Mouse (Mus musculus) hindbrain, embryonic 14.5 days (tissue): Measurements from ENCODE around the gene Elavl1. TPM values are rescaled to one million over a fixed set of nuclear protein-coding genes. Genes with fewer than 3 reads are reported as not detected.
A peak's percentile ranks its signal among the peaks of the same experiment; 100 is the strongest.

Source experiments
- ATAC-seq: fragments of 200-750 bp; cut with Nextera tagmentation; 2 replicates; pipeline ENCODE4 v1.8.0; 2017; ENCODE audit warnings: moderate number of reproducible peaks, mild to moderate bottlenecking, moderate TSS enrichment, moderate library complexity; ENCODE audit not compliant: low FRiP score
- DNase-seq: peaks from one replicate; pipeline ENCODE4 v3.0.0-alpha.2; 2015; ENCODE audit warnings: low spot score
- H3K27ac ChIP-seq: fragments of 300-500 bp; sonication (generic); 2 replicates; pipeline ENCODE4 v1.5.1; 2014; ENCODE audit warnings: mild to moderate bottlenecking, moderate library complexity
- H3K27me3 ChIP-seq: fragments of 300-500 bp; sonication (generic); 2 replicates; pipeline ENCODE4 v1.6.1; 2014; ENCODE audit warnings: mild to moderate bottlenecking, low read length, mixed read lengths; ENCODE audit not compliant: control insufficient read depth, insufficient read depth
- H3K36me3 ChIP-seq: fragments of 300-500 bp; sonication (generic); replicated peaks from 2 replicates; pipeline ENCODE4 v1.6.1; 2014; ENCODE audit not compliant: control insufficient read depth, insufficient read depth
- H3K4me1 ChIP-seq: fragments of 300-500 bp; sonication (generic); replicated peaks from 2 replicates; pipeline ENCODE4 v1.6.1; 2014; ENCODE audit warnings: antibody characterized with exemption, low read length, mixed read lengths; ENCODE audit not compliant: control insufficient read depth, insufficient read depth
- H3K4me2 ChIP-seq: fragments of 300-500 bp; sonication (generic); replicated peaks from 2 replicates; pipeline ENCODE4 v1.6.1; 2014; ENCODE audit warnings: mild to moderate bottlenecking, moderate library complexity
- H3K4me3 ChIP-seq: fragments of 300-500 bp; sonication (generic); replicated peaks from 2 replicates; pipeline ENCODE4 v1.5.1; 2014; ENCODE audit warnings: mild to moderate bottlenecking, low read length
- H3K9ac ChIP-seq: fragments of 300-500 bp; sonication (generic); 2 replicates; pipeline ENCODE4 v1.6.1; 2014
- H3K9me3 ChIP-seq: fragments of 300-500 bp; sonication (generic); 2 replicates; pipeline ENCODE4 v1.6.1; 2016; ENCODE audit warnings: low read length; ENCODE audit not compliant: control insufficient read depth
- WGBS: fragments of 180-500 bp; shearing (Covaris S2); extraction: QIAGEN DNeasy Blood & Tissue Kit; methylation state at CpG from one replicate; pipeline ENCODE4 v1.1.7; 2014; 5-methylcytosine and 5-hydroxymethylcytosine counted together
- polyA plus RNA-seq: library from polyadenylated mRNA; unstranded; fragments of >200 nt; fragmentation: Nextera tagmentation; extraction: Ambion mirVana; gene quantifications from 2 replicates; pipeline ENCODE4 v1.2.1, GENCODE M21; 2014

Elavl1 gene
- polyA plus RNA-seq: 114 and 134 TPM in 2 replicates

DNA sequence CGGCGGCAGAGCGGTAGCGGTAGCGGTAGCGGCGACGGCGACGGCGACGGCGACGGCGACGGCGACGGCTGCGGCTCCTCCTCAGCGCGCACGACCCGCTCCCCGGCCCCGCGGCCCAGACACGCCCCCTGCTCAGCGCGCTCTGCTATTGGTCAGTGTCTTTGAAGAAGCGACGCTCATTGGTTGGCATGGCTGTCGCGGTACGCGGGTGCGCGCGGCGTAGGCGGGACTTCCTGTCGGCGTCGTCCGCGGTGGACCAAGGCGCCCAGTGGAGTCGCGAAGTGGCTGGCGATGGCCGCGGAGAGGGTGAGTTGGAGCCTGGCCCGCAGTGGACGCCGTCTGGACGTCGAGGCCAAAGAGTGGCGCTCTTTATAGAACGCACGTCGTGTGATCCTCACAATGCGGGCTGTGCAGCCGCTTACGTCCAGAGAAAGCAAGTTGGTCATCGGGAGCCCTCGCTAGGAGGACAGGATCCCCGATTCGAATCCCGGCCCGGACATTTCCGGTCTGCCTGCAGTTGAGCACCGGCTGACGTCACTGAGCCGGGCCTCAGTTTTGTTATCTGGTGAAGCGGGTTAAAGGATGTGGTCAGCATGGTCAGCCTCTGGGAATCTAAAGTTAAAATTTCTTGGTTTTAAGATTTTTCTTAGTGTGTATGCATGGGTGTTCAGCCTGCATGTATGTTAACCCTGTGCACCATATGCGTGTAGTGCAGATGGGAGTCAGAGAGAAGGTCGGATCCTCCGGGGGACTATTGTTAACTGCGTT, at the start of gene Elavl1, which contains the start of gene Ccl25:
TSS of gene Elavl1 (minus strand) at position 431 of the 768 bp plus-strand sequence.
TSS of gene Ccl25 (plus strand) at position 228 of the 768 bp plus-strand sequence.
- peak within 1 kb of the TSS; percentile 91 for H3K4me3 ChIP-seq
- peak; percentile 99 for ATAC-seq
- no peaks in the 10 kb centered on the region for H3K9me3 ChIP-seq
- H3K36me3 ChIP-seq: peaks cover 47% of the 10 kb centered on the region
- WGBS: under 1% methylated on average over 77 of the region's 78 CpGs
- peak within 1 kb of the TSS; percentile 79 for H3K27ac ChIP-seq
- H3K4me2 ChIP-seq: peak within 1 kb of the TSS; percentile 95
- H3K9ac ChIP-seq: peak within 1 kb of the TSS; percentile 95
- H3K27me3 ChIP-seq: no peaks in the 10 kb centered on the region
- H3K4me1 ChIP-seq: peaks cover 32% of the 10 kb centered on the region
- DNase-seq: peak; percentile 98

DNA sequence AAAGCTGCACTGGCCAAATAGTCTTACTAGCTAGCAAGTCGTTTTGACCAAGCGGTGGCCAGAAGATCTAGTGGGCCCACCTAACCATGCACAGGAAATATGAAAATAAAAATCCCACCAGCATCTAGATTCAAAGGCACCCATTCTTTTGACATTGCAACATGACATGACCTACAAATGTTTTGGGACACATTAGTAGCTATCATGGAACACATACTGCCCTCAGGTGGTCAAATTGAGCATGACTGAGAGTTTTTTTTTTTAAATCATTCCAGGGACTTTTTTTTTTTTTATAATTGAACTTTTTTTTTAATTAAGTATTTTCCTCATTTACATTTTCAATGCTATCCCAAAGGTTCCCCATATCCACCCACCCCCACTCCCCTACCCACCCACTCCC, 47.4 kb upstream of the Elavl1 start:
- no peak for ATAC-seq

DNA sequence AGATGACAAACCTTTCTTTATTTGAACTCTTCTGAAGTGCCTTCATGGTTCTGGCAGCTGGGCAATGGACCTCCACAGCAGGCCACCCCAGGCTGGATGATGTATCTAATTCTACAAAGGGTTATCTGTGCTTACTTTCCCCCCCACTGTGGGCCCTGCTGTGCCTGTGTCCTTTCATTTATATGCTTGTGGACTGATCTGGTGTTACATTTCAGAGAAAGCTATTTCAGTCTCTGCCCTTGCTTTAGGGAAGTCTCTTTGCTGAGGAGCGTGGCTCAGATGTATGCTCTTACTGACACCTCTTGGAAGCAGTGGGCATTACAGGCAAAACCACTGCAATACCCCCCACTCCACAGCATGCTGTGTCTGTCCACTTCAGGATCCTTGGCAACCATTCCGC, 44.9 kb upstream of the Elavl1 start:
- H3K27me3 ChIP-seq: no peaks in the 10 kb centered on the region
- H3K9ac ChIP-seq: no peak overlapping the region
- no peak for ATAC-seq
- H3K4me3 ChIP-seq: no peak overlapping the region
- H3K4me1 ChIP-seq: no peaks in the 10 kb centered on the region
- no peaks in the 10 kb centered on the region for H3K9me3 ChIP-seq
- no peak overlapping the region for H3K27ac ChIP-seq
- WGBS: 33% methylated on average over 2 of the region's 2 CpGs
- H3K4me2 ChIP-seq: no peak overlapping the region
- no peaks in the 10 kb centered on the region for H3K36me3 ChIP-seq
- DNase-seq: no peak

More for the DNA sequence above, 47.4 kb upstream of the Elavl1 start:
- WGBS: 70% methylated on average over 2 of the region's 2 CpGs
- Histone ChIP-seq H3K36me3 (no peaks in the 10 kb centered on the region), H3K4me3 (no peak overlapping the region), H3K4me1 (no peaks in the 10 kb centered on the region), H3K9ac (no peak overlapping the region), H3K9me3 (no peaks in the 10 kb centered on the region), H3K4me2 (no peak overlapping the region), H3K27ac (no peak overlapping the region), H3K27me3 (no peaks in the 10 kb centered on the region)
- DNase-seq: no peak

DNA sequence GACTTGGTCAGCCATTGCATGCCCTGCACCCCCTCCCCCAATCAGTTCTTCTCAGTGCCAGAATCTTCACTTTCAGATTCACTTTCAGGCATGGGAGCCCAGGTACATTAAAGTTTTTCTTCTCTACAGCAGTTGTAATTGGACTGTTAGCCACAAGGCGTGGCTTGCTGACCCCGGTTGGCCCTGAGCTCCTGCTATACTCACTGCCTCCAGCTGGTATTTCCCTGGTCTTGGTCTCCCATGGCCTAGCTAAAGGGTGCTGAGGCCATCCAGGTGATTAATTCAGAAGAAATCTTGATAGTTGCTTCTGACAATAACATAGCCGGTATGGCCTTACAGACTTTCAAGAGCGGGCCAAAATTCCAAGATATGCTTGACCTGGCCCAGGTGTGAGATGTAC, 43.3 kb upstream of the Elavl1 start:
- 87% methylated on average over 4 of the region's 4 CpGs for WGBS
- ATAC-seq (no peak), DNase-seq (no peak)
- no peaks in the 10 kb centered on the region for H3K36me3 ChIP-seq
- no peak overlapping the region for H3K4me2 ChIP-seq
- no peaks in the 10 kb centered on the region for H3K4me1 ChIP-seq
- no peak overlapping the region for H3K9ac ChIP-seq
- H3K27me3 ChIP-seq: no peaks in the 10 kb centered on the region
- H3K9me3 ChIP-seq: no peaks in the 10 kb centered on the region
- H3K27ac ChIP-seq: no peak overlapping the region
- no peak overlapping the region for H3K4me3 ChIP-seq

DNA sequence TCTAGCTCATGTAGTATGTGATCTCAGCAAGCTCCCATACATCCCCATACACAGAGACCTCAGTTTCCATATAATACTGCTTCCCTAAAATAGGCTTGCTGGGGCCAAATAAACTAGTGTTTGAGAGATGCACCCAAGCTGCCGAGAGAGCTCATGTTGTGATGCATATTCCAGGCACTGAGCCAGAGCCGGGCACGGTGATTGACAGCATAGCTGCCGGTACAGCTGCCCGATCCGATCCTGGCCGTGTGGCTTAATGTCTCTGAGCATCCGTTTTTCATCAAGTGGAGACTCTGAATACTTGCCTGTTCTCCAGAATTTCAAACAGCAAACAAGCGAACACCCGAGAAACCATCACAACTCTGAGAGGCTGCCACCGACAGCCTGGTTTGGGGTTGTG, 42.6 kb upstream of the Elavl1 start:
- H3K4me2 ChIP-seq: no peak overlapping the region
- H3K27me3 ChIP-seq: no peaks in the 10 kb centered on the region
- no peak for ATAC-seq
- H3K27ac ChIP-seq: no peak overlapping the region
- WGBS: 71% methylated on average over 11 of the region's 11 CpGs
- no peak overlapping the region for H3K9ac ChIP-seq
- H3K9me3 ChIP-seq: no peaks in the 10 kb centered on the region
- H3K4me3 ChIP-seq: no peak overlapping the region
- peak; percentile 42 for DNase-seq
- H3K4me1 ChIP-seq: no peaks in the 10 kb centered on the region
- no peaks in the 10 kb centered on the region for H3K36me3 ChIP-seq

DNA sequence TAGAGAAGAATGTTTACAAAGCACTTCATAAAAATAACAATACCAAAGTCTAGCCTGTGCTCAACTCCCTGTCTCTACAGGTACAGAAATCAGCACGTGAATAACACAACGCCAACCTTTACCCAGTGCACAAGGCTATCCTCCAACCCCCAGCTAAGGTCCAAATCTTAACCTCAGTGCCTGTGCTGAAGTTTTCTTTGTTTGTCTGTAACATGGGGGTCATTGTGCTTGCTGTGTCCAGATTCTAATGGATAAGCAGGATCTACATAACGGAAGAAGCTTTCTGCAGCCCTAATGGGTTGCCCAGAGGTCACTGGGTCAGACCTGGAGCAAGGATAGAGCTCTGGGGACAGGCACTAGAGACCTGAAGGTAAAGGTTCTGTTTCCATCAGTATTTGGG, 41.0 kb upstream of the Elavl1 start:
- no peaks in the 10 kb centered on the region for H3K9me3 ChIP-seq
- H3K9ac ChIP-seq: no peak overlapping the region
- DNase-seq (no peak), ATAC-seq (no peak)
- no peak overlapping the region for H3K4me3 ChIP-seq
- H3K27ac ChIP-seq: no peak overlapping the region
- H3K4me1 ChIP-seq: no peaks in the 10 kb centered on the region
- H3K27me3 ChIP-seq: no peaks in the 10 kb centered on the region
- no peaks in the 10 kb centered on the region for H3K36me3 ChIP-seq
- 88% methylated on average over 3 of the region's 3 CpGs for WGBS
- H3K4me2 ChIP-seq: no peak overlapping the region

DNA sequence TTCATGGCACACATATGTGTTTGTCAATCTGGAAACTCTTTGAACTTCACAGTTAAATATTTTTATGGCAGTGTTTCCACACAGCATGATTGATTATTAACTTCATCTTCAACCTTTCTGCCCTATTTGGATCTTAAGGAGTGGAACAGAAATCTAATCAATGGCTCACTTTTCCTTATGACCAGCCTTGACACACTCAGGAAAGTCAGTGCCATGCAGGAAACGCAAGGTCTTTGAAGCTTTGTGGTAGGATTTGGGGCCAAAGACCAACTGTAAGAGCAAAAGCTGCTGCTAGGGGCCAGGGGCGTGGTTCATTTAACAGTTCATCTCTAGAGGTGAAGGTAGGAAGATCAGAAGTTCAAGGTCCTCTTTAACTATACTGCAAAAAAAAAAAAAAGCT, 35.7 kb upstream of the Elavl1 start:
- Histone ChIP-seq H3K4me3 (no peak overlapping the region), H3K9me3 (no peaks in the 10 kb centered on the region), H3K9ac (no peak overlapping the region), H3K36me3 (no peaks in the 10 kb centered on the region), H3K4me2 (no peak overlapping the region), H3K27ac (no peak overlapping the region), H3K27me3 (no peaks in the 10 kb centered on the region), H3K4me1 (no peaks in the 10 kb centered on the region)
- 78% methylated on average over 2 of the region's 2 CpGs for WGBS
- DNase-seq: no peak
- ATAC-seq: no peak

DNA sequence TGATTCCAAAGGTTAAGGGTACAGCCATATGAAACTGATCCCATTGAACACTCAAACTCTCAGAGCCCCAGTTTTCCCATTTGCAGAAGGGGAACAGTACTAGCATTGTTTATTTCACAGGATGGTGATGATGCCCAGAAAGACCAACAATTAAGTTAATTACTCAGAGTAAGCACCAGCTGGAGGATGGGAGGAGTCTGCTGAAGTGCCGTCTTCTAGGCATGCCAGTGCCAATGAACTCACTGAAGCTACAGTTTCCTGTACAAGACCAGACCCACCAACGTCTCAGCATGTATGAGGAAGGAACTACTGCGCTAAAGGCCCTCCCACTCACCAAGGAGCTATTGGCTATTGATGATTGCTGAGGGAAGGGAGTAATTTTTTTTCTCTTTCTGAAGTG, 34.1 kb upstream of the Elavl1 start:
- WGBS: 81% methylated on average over 3 of the region's 3 CpGs
- DNase-seq: no peak
- Histone ChIP-seq H3K27ac (no peak overlapping the region), H3K4me2 (no peak overlapping the region), H3K36me3 (no peaks in the 10 kb centered on the region), H3K9ac (no peak overlapping the region), H3K9me3 (no peaks in the 10 kb centered on the region), H3K4me1 (no peaks in the 10 kb centered on the region), H3K4me3 (no peak overlapping the region), H3K27me3 (no peaks in the 10 kb centered on the region)
- ATAC-seq: no peak

DNA sequence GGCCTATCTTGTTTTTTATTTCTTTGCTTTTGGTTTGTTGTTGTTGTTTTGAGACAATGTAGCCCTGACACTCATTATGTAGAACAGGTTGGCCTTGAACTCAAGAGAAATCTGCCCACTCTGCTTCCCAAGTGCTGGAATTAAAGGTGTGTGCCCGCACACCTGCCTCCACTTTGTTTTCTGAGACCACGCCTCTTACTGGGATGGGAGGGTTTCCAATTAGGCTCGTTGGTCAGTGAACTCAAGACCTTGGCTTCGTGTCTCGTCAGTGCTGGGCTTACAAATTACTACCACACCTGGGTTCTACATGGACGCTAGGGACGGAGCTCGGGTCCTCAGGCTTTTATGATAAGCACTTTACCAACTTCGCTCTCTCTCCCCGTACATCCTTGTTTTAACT, 30.2 kb upstream of the Elavl1 start:
- no peak overlapping the region for H3K4me2 ChIP-seq
- WGBS: 93% methylated on average over 10 of the region's 10 CpGs

More for the DNA sequence above, 30.2 kb upstream of the Elavl1 start:
- Histone ChIP-seq H3K36me3 (no peaks in the 10 kb centered on the region), H3K27ac (no peak overlapping the region), H3K9me3 (no peaks in the 10 kb centered on the region), H3K4me3 (no peak overlapping the region), H3K9ac (no peak overlapping the region), H3K27me3 (no peaks in the 10 kb centered on the region), H3K4me1 (no peaks in the 10 kb centered on the region)
- DNase-seq (no peak), ATAC-seq (no peak)
